Mouse (Mus musculus) MEL (cell line): ENCODE measurements around the gene Ormdl2.

Experiments
- CTCF ChIP-seq, 3 experiments: IDR thresholded peaks in 2 of 3; conservative IDR thresholded peaks in 1 of 3; 2 replicates each; pipeline ENCODE4 v1.5.1; 2011 to 2012; ENCODE audit warnings: low read length in 3 of 3, low read depth in 2 of 3, mild to moderate bottlenecking in 2 of 3, improper control_type of control experiment in 1 of 3, inconsistent platforms in 1 of 3, mixed read lengths in 1 of 3, moderate library complexity in 1 of 3; ENCODE audit not compliant: control insufficient read depth in 1 of 3, insufficient read depth in 1 of 3, poor library complexity in 1 of 3, severe bottlenecking in 1 of 3
- ELF1 ChIP-seq: IDR thresholded peaks from 2 replicates; pipeline ENCODE4 v1.6.1; 2014; ENCODE audit warnings: low read depth, mild to moderate bottlenecking, inconsistent platforms, low read length, improper control_type of control experiment, moderate library complexity
- MAX ChIP-seq: IDR thresholded peaks from 2 replicates; pipeline ENCODE4 v1.6.1; 2011; ENCODE audit warnings: low read length, improper control_type of control experiment
- MAZ ChIP-seq: IDR thresholded peaks from 2 replicates; pipeline ENCODE4 v1.6.1; 2012; ENCODE audit warnings: low read depth, mild to moderate bottlenecking, inconsistent platforms, low read length, improper control_type of control experiment
- NELFE ChIP-seq: IDR thresholded peaks from 2 replicates; pipeline ENCODE4 v1.6.1; 2011; ENCODE audit warnings: low read depth, low read length, improper control_type of control experiment
- POLR2A ChIP-seq, 2 experiments: IDR thresholded peaks; 2 replicates each; pipeline ENCODE4 v1.6.1; 2011 to 2012; ENCODE audit warnings: low read length in 2 of 2, mild to moderate bottlenecking in 2 of 2, control low read depth in 1 of 2, improper control_type of control experiment in 1 of 2, low read depth in 1 of 2, moderate library complexity in 1 of 2; ENCODE audit not compliant: control insufficient read depth in 1 of 2, insufficient read depth in 1 of 2, poor library complexity in 1 of 2
- RCOR1 ChIP-seq: IDR thresholded peaks from 2 replicates; pipeline ENCODE4 v1.6.1; 2012; ENCODE audit warnings: low read depth, mild to moderate bottlenecking, inconsistent platforms, low read length, improper control_type of control experiment
- UBTF ChIP-seq: IDR thresholded peaks from 2 replicates; pipeline ENCODE4 v1.6.1; 2012; ENCODE audit warnings: low read depth, mild to moderate bottlenecking, inconsistent platforms, low read length, improper control_type of control experiment, moderate library complexity, borderline replicate concordance; ENCODE audit not compliant: insufficient read depth
- USF1 ChIP-seq: IDR thresholded peaks from 2 replicates; pipeline ENCODE4 v1.6.1; 2014; ENCODE audit warnings: low read depth, mild to moderate bottlenecking, inconsistent platforms, low read length, improper control_type of control experiment, moderate library complexity
- ZC3H11A ChIP-seq: IDR thresholded peaks from 2 replicates; pipeline ENCODE4 v1.6.1; 2012; ENCODE audit warnings: low read depth, mild to moderate bottlenecking, inconsistent platforms, low read length, improper control_type of control experiment
- ZKSCAN1 ChIP-seq: IDR thresholded peaks from 2 replicates; pipeline ENCODE4 v1.6.1; 2012; ENCODE audit warnings: low read depth, mild to moderate bottlenecking, inconsistent platforms, low read length, improper control_type of control experiment, moderate library complexity
- ZMIZ1 ChIP-seq: IDR thresholded peaks from 2 replicates; pipeline ENCODE4 v1.6.1; 2012; ENCODE audit warnings: low read depth, mild to moderate bottlenecking, inconsistent platforms, low read length, improper control_type of control experiment, moderate library complexity
- ZNF384 ChIP-seq: IDR thresholded peaks from 2 replicates; pipeline ENCODE4 v1.6.1; 2012; ENCODE audit warnings: low read depth, mild to moderate bottlenecking, inconsistent platforms, low read length, improper control_type of control experiment

DNA sequence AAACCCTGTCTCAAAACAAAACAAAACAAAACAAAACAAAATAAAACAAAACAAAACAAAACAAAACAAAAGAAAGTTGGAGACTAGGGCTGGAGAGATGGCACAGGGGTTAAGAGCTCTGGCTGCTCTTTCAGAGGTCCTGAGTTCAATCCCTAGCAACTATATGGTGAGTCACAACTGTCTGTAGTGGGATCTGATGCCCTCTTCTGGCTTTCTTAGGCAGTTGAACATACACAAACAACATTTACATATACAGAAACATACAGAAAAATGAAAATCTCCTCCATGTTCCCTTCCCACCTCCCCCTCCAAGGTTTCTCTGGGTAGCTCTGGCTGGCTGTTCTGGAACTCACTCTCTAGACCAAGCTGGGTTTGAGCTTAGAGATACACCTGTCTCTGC is 29.4 kb downstream of the Ormdl2 start:
- TF ChIP-seq POLR2A (IDR thresholded peaks at IDR 0.05; ENCODE audit: control insufficient read depth in 1 of 2, insufficient read depth in 1 of 2, low read depth in 1 of 2, low read length in 2 of 2, poor library complexity in 1 of 2): no peak
- no peak for TF ChIP-seq NELFE
- TF ChIP-seq MAX: no peak
- no peak for TF ChIP-seq MAZ
- no peak for TF ChIP-seq ZC3H11A
- TF ChIP-seq ZMIZ1: no peak
- TF ChIP-seq CTCF (IDR thresholded peaks at IDR 0.05 in 2 of 3, conservative IDR thresholded peaks at IDR 0.05 in 1 of 3; ENCODE audit: control insufficient read depth in 1 of 3, insufficient read depth in 1 of 3, low read depth in 2 of 3, low read length in 3 of 3, poor library complexity in 1 of 3, severe bottlenecking in 1 of 3): peak in 1 of 3 experiments; percentile 44; a peak in 2 of 6 replicates
- TF ChIP-seq UBTF: no peak
- TF ChIP-seq ELF1: no peak
- TF ChIP-seq RCOR1: no peak
- no peak for TF ChIP-seq ZKSCAN1
- no peak for TF ChIP-seq ZNF384
- no peak for TF ChIP-seq USF1
